Mouse (Mus musculus): Measurements from ENCODE around the gene Olfr1418. TPM values are rescaled to one million over a fixed set of nuclear protein-coding genes. Genes with fewer than 3 reads are reported as not detected.

Gene Olfr1418
- total and polyA plus RNA-seq, 2 experiments from 2014 or later, result not detected

DNA sequence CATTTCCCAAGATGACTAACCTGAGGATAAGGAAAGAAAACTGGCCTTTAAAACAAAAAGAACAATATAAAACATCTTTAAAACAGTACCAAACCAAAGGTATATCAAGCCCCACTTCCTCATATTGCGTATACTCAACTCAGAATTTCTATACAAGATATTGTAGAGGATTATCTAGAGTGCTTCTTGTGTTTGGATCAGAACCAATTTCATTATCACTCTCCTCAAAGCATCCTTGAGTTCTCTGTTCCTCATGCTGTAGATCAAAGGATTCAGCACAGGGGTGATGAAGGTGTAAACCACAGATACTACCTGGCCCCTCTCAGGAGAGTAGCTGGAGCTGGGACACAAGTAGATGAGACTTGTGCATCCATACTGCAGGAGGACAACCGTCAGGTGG, 6.0 kb downstream of the Olfr1418 start:
- Histone ChIP-seq H3K36me3 (replicated peaks; ENCODE audit: control insufficient read depth, insufficient read depth, low read length) (no peaks in the 10 kb centered on the region), H3K9ac (replicated peaks; ENCODE audit: low read depth, low read length) (no peak overlapping the region), H3K4me1 (ENCODE audit: control insufficient read depth, insufficient read depth) (no peaks in the 10 kb centered on the region), H3K27ac (ENCODE audit: low read depth) (no peak overlapping the region), H3K27me3 (ENCODE audit: control insufficient read depth, insufficient read depth, low read length) (no peaks in the 10 kb centered on the region), H3K9me3 (replicated peaks; ENCODE audit: control insufficient read depth, low read length) (no peaks in the 10 kb centered on the region), H3K4me3 (ENCODE audit: low read depth, low read length) (no peak overlapping the region), H3K4me2 (ENCODE audit: low read depth, low read length) (no peak overlapping the region)
- no peak for TF ChIP-seq CTCF (IDR thresholded peaks at IDR 0.05; ENCODE audit: low read depth)
- TF ChIP-seq EP300 (IDR thresholded peaks at IDR 0.05; ENCODE audit: low read depth), result no peak
- DNase-seq (ENCODE audit: low spot score) (no peak), ATAC-seq (ENCODE audit: insufficient read depth, low read depth) (no peak)
- WGBS, result 76% methylated on average over 2 of the region's 2 CpGs

GRCm38 (mm10) chr19:11852652-11853051, 8.2 kb downstream of the Olfr1418 start:
- no peak for TF ChIP-seq EP300 (IDR thresholded peaks at IDR 0.05; ENCODE audit: low read depth)
- no peak for TF ChIP-seq CTCF (IDR thresholded peaks at IDR 0.05; ENCODE audit: low read depth)
- H3K4me2 ChIP-seq (ENCODE audit: low read depth, low read length), result no peak overlapping the region
- ATAC-seq (ENCODE audit: insufficient read depth, low read depth) (no peak), DNase-seq (ENCODE audit: low spot score) (no peak)
- 16% methylated on average over 4 of the region's 4 CpGs for WGBS
- H3K9ac ChIP-seq (replicated peaks; ENCODE audit: low read depth, low read length), result no peak overlapping the region
- no peaks in the 10 kb centered on the region for H3K27me3 ChIP-seq (ENCODE audit: control insufficient read depth, insufficient read depth, low read length)
- H3K9me3 ChIP-seq (replicated peaks; ENCODE audit: control insufficient read depth, low read length), result no peaks in the 10 kb centered on the region
- no peak overlapping the region for H3K4me3 ChIP-seq (ENCODE audit: low read depth, low read length)
- no peaks in the 10 kb centered on the region for H3K36me3 ChIP-seq (replicated peaks; ENCODE audit: control insufficient read depth, insufficient read depth, low read length)
- no peaks in the 10 kb centered on the region for H3K4me1 ChIP-seq (ENCODE audit: control insufficient read depth, insufficient read depth)
- H3K27ac ChIP-seq (ENCODE audit: low read depth), result no peak overlapping the region

DNA sequence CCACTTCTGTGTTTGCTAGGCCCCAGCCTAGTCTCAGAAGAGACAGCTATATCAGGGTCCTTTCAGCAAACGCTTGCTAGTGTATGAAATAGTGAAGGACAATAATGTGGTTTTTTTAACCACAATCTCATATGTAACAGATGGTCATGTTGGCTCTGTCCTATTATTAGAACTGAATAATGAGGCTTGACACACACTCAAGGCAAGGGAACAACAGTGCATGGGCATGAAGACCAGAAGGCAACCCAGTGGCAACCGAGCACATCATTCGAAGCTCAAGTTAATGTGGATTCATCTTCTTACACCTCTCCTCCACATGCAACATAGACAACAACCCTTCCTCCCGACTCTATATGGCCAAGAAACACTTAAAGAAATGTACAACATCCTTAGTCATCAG, 14.5 kb downstream of the Olfr1418 start:
- no peak for DNase-seq (ENCODE audit: low spot score)
- ATAC-seq (ENCODE audit: insufficient read depth, low read depth), result no peak
- Histone ChIP-seq H3K4me1 (ENCODE audit: control insufficient read depth, insufficient read depth) (no peaks in the 10 kb centered on the region), H3K36me3 (replicated peaks; ENCODE audit: control insufficient read depth, insufficient read depth, low read length) (no peaks in the 10 kb centered on the region), H3K4me2 (ENCODE audit: low read depth, low read length) (no peak overlapping the region), H3K27ac (ENCODE audit: low read depth) (no peak overlapping the region), H3K27me3 (ENCODE audit: control insufficient read depth, insufficient read depth, low read length) (no peaks in the 10 kb centered on the region), H3K4me3 (ENCODE audit: low read depth, low read length) (no peak overlapping the region), H3K9ac (replicated peaks; ENCODE audit: low read depth, low read length) (no peak overlapping the region), H3K9me3 (replicated peaks; ENCODE audit: control insufficient read depth, low read length) (no peaks in the 10 kb centered on the region)
- 69% methylated on average over 4 of the region's 4 CpGs for WGBS
- TF ChIP-seq EP300 (IDR thresholded peaks at IDR 0.05; ENCODE audit: low read depth) (no peak), CTCF (IDR thresholded peaks at IDR 0.05; ENCODE audit: low read depth) (no peak)

DNA sequence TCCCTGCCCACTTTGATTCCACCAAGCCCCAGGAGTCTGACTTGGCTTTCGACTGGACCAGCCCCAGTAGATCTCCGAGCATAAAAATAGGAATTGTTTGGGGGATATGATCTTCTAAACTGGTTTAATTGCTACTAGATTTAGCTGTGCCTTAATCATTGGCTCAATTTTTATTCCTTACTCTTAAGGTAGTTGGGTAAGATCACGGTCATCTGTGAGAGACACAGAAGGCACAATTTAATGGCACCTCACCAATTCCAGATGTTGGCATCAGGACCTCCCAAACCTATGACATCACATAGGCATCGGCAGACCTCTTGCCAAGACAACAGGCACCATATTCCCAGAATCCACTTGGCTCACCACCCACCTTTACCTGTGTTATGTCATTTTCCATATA, 21.7 kb downstream of the Olfr1418 start, which contains the start of gene Olfr1417:
Gene Olfr1417 (minus strand): TSS at position 101 of the 400 bp plus-strand sequence.
- no peak within 1 kb of the TSS for H3K4me3 ChIP-seq (ENCODE audit: low read depth, low read length)
- H3K36me3 ChIP-seq (replicated peaks; ENCODE audit: control insufficient read depth, insufficient read depth, low read length), result no peaks in the 10 kb centered on the region
- DNase-seq (ENCODE audit: low spot score) (no peak), ATAC-seq (ENCODE audit: insufficient read depth, low read depth) (no peak)
- H3K27ac ChIP-seq (ENCODE audit: low read depth), result no peak within 1 kb of the TSS
- 84% methylated on average over 4 of the region's 4 CpGs for WGBS
- H3K4me1 ChIP-seq (ENCODE audit: control insufficient read depth, insufficient read depth), result no peaks in the 10 kb centered on the region
- TF ChIP-seq CTCF (IDR thresholded peaks at IDR 0.05; ENCODE audit: low read depth) (no peak), EP300 (IDR thresholded peaks at IDR 0.05; ENCODE audit: low read depth) (no peak)
- H3K4me2 ChIP-seq (ENCODE audit: low read depth, low read length), result no peak within 1 kb of the TSS
- H3K9ac ChIP-seq (replicated peaks; ENCODE audit: low read depth, low read length), result no peak within 1 kb of the TSS
- H3K27me3 ChIP-seq (ENCODE audit: control insufficient read depth, insufficient read depth, low read length), result no peaks in the 10 kb centered on the region
- no peaks in the 10 kb centered on the region for H3K9me3 ChIP-seq (replicated peaks; ENCODE audit: control insufficient read depth, low read length)

DNA sequence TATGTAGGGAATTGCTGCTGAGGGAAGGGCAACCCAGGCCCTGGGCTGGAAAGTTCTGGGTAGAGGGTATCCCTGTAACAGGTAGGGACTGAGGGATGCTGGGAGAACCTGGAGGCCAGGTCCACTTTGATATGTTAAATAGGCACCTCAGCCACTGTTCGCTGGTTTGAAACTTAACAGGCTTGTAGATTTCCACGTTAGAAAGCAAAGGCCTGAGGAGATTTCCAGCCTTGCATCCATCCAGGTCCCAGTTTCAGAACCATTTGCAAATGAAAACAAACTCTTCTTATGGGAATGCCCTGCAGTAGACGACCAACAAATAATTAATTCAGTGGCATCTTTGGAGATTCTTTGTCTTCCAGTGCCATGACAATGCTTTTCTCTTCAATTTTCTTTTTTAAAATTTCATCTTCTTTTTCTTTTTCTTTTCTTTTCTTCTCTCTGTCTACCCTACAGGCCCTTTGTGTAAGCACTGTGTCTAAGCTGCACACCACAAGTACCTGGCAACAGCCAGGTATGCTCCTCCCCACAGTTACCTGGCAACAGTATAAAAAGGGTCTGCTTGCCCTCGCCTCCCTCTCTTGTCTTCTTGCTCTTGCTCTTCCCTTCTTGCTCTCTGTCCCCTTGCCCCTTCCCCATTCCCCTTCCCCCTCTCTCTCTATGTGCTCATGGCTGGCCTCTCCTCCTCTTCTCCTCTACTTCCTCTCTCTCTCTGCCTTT, 37.4 kb downstream of the Olfr1418 start:
- H3K4me2 ChIP-seq (ENCODE audit: low read depth, low read length), result no peak overlapping the region
- ATAC-seq (ENCODE audit: insufficient read depth, low read depth) (no peak), DNase-seq (ENCODE audit: low spot score) (no peak)
- peaks cover 6% of the 10 kb centered on the region; the same call in 1 of the 2 replicates for H3K4me1 ChIP-seq (ENCODE audit: control insufficient read depth, insufficient read depth)
- no peaks in the 10 kb centered on the region for H3K36me3 ChIP-seq (replicated peaks; ENCODE audit: control insufficient read depth, insufficient read depth, low read length)
- TF ChIP-seq CTCF (IDR thresholded peaks at IDR 0.05; ENCODE audit: low read depth), result no peak
- no peak for TF ChIP-seq EP300 (IDR thresholded peaks at IDR 0.05; ENCODE audit: low read depth)
- no peaks in the 10 kb centered on the region for H3K9me3 ChIP-seq (replicated peaks; ENCODE audit: control insufficient read depth, low read length)
- no peak overlapping the region for H3K4me3 ChIP-seq (ENCODE audit: low read depth, low read length)
- 55% methylated on average over 4 of the region's 4 CpGs for WGBS
- no peak overlapping the region for H3K9ac ChIP-seq (replicated peaks; ENCODE audit: low read depth, low read length)
- no peaks in the 10 kb centered on the region for H3K27me3 ChIP-seq (ENCODE audit: control insufficient read depth, insufficient read depth, low read length)
- no peak overlapping the region for H3K27ac ChIP-seq (ENCODE audit: low read depth)

- Histone ChIP-seq H3K27ac (ENCODE audit: low read depth) (no peak overlapping the region), H3K9me3 (replicated peaks; ENCODE audit: control insufficient read depth, low read length) (no peaks in the 10 kb centered on the region), H3K9ac (replicated peaks; ENCODE audit: low read depth, low read length) (no peak overlapping the region), H3K4me3 (ENCODE audit: low read depth, low read length) (peak overlapping the region; percentile 54), H3K4me2 (ENCODE audit: low read depth, low read length) (peak overlapping the region; percentile 61), H3K27me3 (ENCODE audit: control insufficient read depth, insufficient read depth, low read length) (no peaks in the 10 kb centered on the region), H3K4me1 (ENCODE audit: control insufficient read depth, insufficient read depth) (peaks cover 6% of the 10 kb centered on the region; the same call in 1 of the 2 replicates), H3K36me3 (replicated peaks; ENCODE audit: control insufficient read depth, insufficient read depth, low read length) (no peaks in the 10 kb centered on the region)
- WGBS, result 27% methylated on average over 6 of the region's 6 CpGs
- DNase-seq (ENCODE audit: low spot score) (no peak), ATAC-seq (ENCODE audit: insufficient read depth, low read depth) (no peak)
- no peak for TF ChIP-seq CTCF (IDR thresholded peaks at IDR 0.05; ENCODE audit: low read depth)
- no peak for TF ChIP-seq EP300 (IDR thresholded peaks at IDR 0.05; ENCODE audit: low read depth)
Measured at GRCm38 (mm10) chr19:11820211-11820610, 40.7 kb downstream of the Olfr1418 start.

Data from heart, postnatal 0 days (tissue).